Mouse (Mus musculus): Measurements from ENCODE around the gene Ppp1r14d.

DNA sequence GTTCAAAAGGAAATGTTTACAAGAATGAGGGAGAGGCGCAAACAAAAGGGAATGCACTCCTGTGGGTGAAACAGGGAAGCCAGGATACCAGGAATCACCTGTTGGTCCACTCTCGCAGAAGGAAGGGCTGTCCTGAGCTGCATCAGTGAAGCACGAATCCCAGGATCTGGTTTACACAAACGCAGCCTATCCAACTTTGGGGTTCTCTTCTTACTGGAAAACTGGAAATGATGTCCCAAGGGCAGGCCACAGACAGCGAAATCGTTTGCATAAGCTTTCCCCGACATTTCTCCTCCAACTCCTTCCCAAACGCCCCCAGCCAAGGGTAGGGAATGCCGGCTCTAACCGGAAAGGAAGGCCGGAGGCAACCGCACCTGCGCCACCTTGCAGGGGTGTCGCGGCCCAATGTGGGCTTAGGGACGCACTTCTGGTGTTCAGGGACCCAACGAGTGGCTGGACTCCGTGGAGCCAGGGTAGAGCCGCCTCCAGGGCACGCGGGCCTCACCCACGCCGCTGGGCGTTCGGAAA is 7.0 kb upstream of the Ppp1r14d start:
- TF ChIP-seq POLR2A (IDR thresholded peaks at IDR 0.05; ENCODE audit: control insufficient read depth, low read depth, low read length) (no peak), CTCF (IDR thresholded peaks at IDR 0.05; ENCODE audit: control insufficient read depth, insufficient read depth, insufficient replicate concordance, low read depth, low read length) (no peak)

Data from testis, adult 2 months (tissue).